Mouse (Mus musculus) cerebellum, adult (tissue): Measurements from ENCODE around the gene Dgke.
"Not testable (repeated sequence)": the region's sequence is repeated elsewhere in the genome, so short reads cannot be mapped to it uniquely, and the experiment has no call there.

Source experiments
- ATAC-seq: cut with Nextera tagmentation; 2 replicates; pipeline ENCODE4 v1.9.2; 2017; ENCODE audit warnings: mild to moderate bottlenecking, moderate library complexity, mixed read lengths; ENCODE audit not compliant: insufficient number of reproducible peaks, low FRiP score, low TSS enrichment

Gene Dgke

DNA sequence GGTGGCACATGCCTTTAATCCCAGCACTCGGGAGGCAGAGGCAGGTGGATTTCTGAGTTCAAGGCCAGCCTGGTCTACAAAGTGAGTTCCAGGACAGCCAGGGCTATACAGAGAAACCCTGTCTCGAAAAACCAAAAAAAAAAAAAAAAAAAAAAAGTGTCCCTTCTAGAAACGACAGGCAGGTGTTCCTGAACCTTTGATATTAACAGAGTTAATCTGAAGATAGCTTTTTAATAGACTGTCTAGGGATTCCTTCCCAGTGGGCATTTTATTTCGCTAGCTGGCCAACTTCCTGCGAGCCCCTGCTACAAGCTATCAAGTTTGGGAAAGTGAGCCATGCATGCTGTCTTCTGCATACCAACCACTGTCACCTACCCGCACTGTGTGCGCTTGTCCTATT, 25.6 kb downstream of the Dgke start:
- ATAC-seq = not testable (repeated sequence)

DNA sequence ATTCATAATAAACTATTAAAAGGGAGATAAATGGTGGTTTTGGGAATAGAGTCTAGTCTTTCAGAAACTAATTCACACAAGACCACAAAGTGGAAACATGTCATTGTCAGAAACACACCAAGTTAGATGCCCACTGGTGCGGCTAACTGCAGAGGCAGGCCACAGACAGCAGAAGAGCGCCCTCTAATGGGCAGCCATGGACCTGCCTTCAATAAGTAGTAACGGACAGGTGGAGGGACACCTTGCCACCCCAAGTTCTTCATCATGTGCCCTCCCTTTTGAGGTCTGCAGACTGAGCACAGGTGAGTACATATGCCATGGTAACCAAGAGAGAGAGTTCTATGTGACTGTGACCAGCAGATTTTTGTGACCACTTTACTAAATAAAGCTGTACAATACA, 27.3 kb downstream of the Dgke start:
- no peak for ATAC-seq

GRCm38 (mm10) chr11:89038496-89038895, 28.2 kb downstream of the Dgke start:
- no peak for ATAC-seq

DNA sequence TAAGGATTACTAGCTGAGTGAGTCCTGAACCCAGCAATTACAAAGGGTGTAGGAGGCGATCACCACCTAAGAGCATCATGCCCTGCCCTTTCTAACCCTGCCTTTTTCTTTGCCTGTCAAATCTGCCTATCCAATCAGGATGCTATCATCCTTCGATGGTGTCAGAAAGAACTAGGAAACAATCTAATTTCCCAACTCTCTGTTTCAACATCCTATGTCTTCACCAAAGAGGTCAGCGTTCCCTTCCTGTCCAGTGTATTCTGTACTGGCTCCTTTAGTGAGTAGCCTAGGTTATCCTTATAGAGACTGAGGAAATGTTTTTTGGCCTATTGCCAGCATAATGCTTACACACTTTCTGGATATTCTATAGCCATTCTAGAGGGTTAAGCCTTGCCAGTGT, 31.1 kb downstream of the Dgke start:
- ATAC-seq = no peak

DNA sequence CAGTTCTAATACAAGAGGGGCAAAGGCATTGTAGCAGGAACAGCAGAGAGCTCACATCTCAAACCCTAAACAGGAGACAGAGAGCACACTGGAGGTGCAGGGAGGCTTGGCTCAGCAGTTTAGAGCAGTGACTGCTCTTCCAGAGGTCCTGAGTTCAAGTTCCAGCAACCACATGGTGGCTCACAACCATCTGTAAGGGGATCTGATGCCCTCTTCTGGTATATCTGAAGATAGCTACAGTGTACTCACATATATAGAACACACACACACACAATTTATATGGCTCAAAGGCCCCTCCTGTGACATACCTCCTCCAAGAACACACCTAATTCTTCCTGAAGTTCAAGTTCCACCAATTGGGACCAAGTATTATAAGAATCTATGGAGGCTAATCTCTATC, 32.1 kb downstream of the Dgke start:
- ATAC-seq = no peak

- no peak for ATAC-seq
Measured at GRCm38 (mm10) chr11:89031189-89031588, 35.5 kb downstream of the Dgke start.

GRCm38 (mm10) chr11:89030552-89030951, 36.1 kb downstream of the Dgke start:
- ATAC-seq = no peak

DNA sequence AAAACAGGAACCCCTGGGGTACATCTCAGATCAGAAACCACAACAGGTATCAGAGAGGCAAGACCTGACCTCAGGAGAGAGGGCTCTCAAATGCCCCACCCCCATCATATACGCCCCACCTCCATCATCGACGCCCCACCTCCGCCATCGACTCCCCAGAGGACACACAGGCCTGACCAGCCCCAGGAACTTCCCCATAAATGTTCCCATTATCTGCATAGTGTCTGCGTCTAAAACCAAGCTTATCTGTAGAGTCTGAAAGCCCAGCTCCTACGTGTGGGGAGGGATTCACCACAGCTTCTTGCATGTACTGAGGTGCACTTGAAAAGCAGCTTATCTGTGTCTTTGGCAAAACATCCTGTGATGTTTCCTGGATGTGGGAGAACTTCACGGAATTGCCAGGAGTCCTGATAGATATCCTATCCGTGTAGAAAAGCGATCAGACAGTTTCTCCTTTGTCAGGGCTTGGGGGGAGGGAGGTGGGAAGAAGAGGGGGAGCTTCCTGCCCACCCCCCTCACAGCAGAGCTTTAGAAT, 37.7 kb downstream of the Dgke start:
- no peak for ATAC-seq

DNA sequence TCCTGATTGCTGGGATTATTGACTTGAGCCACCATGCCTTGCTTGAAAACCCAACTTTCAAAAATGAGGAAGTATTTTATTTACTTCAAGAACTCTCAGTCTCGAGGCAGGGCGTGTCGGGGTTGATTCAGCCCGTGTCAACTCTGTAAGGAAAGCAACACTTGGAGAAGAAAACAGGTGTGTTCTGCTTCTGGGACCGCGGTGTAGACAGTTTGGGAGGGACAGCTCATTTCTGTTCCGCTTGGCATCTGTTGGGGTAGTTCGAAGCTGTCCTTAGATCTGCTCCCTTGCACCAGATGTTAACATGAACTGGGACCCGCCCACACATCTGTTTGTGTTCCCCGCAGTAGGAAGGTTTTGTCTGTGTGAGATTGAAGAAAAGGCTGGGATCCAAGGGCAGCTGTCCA, 38.7 kb downstream of the Dgke start:
- ATAC-seq = no peak

DNA sequence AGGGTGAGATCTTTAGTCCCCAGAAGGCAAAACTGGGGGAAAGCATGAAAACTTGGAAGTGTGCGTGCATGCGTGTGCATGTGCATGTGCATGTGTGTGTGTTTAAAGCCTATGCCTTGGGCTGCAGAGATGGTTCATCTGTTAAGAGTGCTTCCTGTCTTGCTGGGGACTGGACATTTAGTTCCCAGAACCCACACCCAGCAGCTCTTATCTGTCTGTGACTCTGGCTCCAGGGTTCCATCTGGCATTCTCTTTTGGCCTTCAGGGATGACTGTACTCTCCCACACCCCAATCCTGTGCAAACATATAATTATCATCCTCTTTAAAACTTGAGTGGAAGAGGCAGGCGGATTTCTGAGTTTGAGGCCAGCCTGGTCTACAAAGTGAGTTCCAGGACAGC, 40.5 kb downstream of the Dgke start:
- no peak for ATAC-seq

GRCm38 (mm10) chr11:89025603-89026002, 41.0 kb downstream of the Dgke start:
- ATAC-seq = no peak

DNA sequence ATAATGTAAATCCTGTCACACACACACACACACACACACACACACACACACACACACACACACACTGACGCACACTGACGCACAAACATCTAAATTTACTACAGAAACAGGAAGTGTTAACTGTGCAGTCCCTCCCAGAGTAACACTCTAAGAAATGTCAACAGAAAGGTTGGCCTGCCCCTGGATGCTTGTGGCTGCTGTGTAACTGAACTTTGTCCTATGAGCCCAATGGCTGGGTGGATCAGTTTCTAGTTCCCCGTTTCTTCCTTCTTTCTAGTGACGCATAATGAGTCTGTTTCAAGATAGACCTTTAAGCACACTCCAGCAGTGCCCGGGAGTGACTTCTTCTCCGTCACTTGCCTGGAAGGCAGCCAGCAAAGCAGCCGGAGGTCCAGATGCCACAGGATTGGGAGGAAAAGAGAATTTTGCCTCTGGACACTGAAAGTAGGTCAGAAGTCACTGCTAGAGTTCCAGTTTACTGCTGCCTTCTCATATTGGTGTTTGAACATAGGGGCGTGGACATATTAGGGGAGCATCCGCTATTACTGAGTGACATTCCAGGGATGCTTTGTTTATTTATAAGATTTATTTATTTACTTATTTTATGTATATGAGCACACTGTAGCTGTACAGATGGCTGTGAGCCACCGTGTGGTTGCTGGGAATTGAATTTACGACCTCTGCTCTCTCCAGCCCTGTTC, 42.3 kb downstream of the Dgke start:
- no peak for ATAC-seq

DNA sequence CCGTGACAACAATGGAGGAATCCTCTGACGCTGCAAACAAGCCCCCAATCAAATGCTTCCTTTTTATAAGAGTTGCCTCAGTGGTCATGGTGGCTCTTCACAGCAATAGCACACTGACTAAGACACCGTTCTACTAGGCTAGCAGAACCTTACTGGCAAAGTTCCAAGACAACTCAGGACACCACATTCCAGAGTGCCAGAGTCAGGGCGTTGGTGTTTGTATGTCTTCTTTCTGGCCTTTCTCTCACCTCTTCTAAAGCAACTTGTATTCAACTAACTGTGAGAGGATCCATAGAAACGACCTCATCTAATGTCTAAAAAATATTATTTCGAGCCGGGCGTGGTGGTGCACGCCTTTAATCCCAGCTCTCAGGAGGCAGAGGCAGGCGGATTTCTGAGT, 43.2 kb downstream of the Dgke start:
- no peak for ATAC-seq

DNA sequence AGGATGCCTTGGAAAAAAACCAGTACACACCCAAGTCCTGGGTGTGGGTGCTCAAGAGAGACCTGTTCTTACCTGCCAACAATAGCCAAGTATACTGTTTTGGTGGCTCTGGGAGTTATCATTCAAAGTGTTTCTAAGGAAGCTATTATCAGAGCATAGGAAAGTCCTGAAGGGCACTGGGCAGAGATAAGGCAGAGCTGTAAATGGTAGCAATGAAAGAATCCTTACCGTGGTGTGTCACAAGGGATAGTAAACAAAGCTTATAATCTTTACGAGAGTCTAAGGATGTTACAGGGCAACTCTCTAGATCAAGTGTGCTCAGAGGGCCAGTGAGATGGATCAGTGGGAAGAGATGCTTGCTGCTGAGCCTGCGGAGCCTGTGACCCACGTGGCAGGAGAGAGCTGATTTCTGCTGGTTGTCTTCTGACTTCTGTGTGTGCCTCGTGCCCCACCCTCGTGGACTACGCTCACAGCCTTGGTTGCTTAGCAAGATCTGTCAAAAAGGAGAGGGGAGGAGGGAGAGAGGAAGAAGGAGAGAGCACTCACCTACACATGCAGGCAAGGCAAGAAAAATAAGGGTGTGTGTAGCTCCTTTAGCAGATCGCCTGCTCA, 44.4 kb downstream of the Dgke start:
- ATAC-seq = no peak

DNA sequence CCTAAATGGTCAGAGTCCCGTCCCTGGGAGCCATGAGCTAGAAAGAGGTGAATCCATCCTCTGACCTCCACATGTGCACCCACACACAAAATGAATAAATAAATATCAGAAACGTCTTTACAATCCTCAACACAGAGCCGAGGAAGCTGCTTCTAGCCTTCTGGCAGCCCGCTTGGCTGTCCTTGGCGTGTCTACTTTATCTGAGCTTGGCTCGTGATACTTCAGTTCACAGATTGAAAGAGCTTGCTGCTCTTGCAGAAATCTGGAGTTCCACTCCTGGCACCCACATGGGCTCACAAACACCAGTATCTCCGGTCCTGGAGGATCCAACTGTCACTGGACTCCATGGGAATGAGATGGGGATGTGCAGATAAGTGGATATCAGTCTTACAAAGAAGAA, 45.0 kb downstream of the Dgke start:
- no peak for ATAC-seq

DNA sequence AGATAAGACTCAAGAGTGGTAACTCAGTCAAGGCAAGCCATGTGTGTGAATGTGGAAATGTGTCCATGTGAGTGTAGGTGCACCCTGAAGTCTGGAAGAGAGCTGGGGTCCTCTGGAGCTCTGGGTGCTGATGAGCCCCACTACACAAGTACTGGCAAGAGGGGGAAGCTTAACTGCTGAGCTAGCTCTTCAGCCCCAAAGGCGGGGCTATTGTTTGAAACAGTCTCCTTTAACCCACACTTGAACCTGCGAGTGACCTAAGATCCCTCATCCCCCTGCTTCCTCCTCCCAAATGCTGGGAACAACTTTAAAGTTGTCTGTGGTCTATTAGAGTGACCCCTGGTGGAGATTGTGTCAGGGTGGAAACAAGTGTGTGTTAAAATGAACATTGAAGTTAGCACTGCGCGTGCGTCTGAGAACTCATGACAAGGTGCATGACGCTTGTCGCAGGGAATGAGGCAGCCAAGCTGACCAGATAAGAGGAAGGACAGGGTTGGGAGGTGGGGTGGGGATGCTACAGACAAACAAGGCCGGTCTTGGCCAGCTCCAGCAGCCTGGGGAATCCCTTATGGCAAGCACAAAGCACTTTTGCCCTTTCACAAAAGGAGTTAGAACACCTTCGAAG, 45.9 kb downstream of the Dgke start:
- no peak for ATAC-seq

- ATAC-seq = no peak
Measured at GRCm38 (mm10) chr11:89017514-89018182, 49.0 kb downstream of the Dgke start.

DNA sequence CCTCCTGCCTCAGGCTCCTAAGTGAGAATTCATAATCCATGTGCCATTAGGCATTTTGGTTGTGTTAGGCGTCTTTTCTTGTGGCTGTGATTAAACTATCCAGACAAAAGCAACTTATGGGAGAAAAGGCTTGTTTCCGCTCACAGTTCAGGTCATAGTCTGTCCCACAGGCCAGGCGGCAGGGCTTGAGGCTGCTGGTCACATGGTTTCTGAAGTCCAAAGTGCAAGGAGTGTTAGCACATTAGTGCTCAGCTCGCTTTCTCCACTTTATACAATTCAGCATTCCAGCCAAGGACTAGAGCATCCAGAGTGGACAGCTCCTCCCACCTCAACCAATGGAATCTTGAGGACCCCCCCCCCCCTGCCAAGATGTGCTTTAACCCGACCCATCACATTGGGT, 54.4 kb downstream of the Dgke start:
- ATAC-seq = no peak

- ATAC-seq = no peak
Measured at GRCm38 (mm10) chr11:89009496-89009895, 57.2 kb downstream of the Dgke start.

- no peak for ATAC-seq
Measured at GRCm38 (mm10) chr11:89009066-89009465, 57.6 kb downstream of the Dgke start.

GRCm38 (mm10) chr11:89007582-89007981, 59.1 kb downstream of the Dgke start:
- no peak for ATAC-seq
